Mouse (Mus musculus) ES-Bruce4 (cell line): Measurements from ENCODE around the gene Prune1.

Source experiments
- CTCF ChIP-seq: IDR thresholded peaks from one replicate; pipeline ENCODE4 v1.8.1; 2011; ENCODE audit warnings: low read depth, low read length
- EP300 ChIP-seq: IDR thresholded peaks from 2 replicates; pipeline ENCODE4 v1.6.1; 2011; ENCODE audit warnings: low read depth, low read length; ENCODE audit not compliant: insufficient read depth
- POLR2A ChIP-seq: IDR thresholded peaks from one replicate; pipeline ENCODE4 v1.8.1; 2011; ENCODE audit warnings: low read length; ENCODE audit not compliant: insufficient read depth

DNA sequence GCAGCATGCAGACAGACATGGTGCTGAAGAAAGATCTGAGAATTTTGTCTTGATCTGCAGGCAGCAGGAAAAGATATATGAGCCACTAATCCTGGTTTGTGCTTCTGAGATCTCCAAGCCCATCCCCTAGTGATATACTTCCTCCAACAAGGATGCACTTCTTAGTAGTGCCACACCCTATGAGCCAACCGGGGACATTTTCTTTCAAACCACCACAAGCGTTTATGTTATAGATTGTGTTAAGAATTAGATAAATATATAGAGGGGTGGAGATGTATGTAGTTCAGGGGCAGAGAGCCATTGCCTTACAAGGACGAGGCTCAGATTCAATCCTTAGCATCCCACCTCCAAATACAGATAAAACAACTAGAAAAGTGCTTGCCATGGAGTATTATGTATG, 28.6 kb upstream of the Prune1 start:
- no peak for TF ChIP-seq POLR2A
- TF ChIP-seq CTCF, result no peak
- no peak for TF ChIP-seq EP300
